Mouse (Mus musculus) heart, embryonic 11.5 days (tissue): ENCODE measurements around the gene Rab3gap2. TPM values are rescaled to one million over a fixed set of nuclear protein-coding genes. Genes with fewer than 3 reads are reported as not detected.

ENCODE experiments used
- ATAC-seq: fragments of 200-750 bp; cut with Nextera tagmentation; replicated peaks from 2 replicates; pipeline ENCODE4 v1.8.0; 2017; ENCODE audit warnings: moderate library complexity; ENCODE audit not compliant: insufficient number of reproducible peaks, low FRiP score, low TSS enrichment
- H3K27ac ChIP-seq: fragments of 300-500 bp; sonication (generic); 2 replicates; pipeline ENCODE4 v1.5.1; 2014; ENCODE audit warnings: mild to moderate bottlenecking, low read depth, low read length
- H3K27me3 ChIP-seq: fragments of 300-500 bp; sonication (generic); 2 replicates; pipeline ENCODE4 v1.6.1; 2014; ENCODE audit warnings: mild to moderate bottlenecking, low read length, mixed read lengths; ENCODE audit not compliant: control insufficient read depth, insufficient read depth
- H3K36me3 ChIP-seq: fragments of 300-500 bp; sonication (generic); 2 replicates; pipeline ENCODE4 v1.6.1; 2014; ENCODE audit warnings: mild to moderate bottlenecking, low read length, moderate library complexity, mixed read lengths; ENCODE audit not compliant: control insufficient read depth, insufficient read depth
- H3K4me1 ChIP-seq: fragments of 300-500 bp; sonication (generic); 2 replicates; pipeline ENCODE4 v1.6.1; 2014; ENCODE audit warnings: low read length; ENCODE audit not compliant: control insufficient read depth, insufficient read depth
- H3K4me2 ChIP-seq: fragments of 300-500 bp; sonication (generic); 2 replicates; pipeline ENCODE4 v1.6.1; 2014; ENCODE audit warnings: mild to moderate bottlenecking, moderate library complexity
- H3K4me3 ChIP-seq: fragments of 300-500 bp; sonication (generic); 2 replicates; pipeline ENCODE4 v1.5.1; 2014; ENCODE audit warnings: low read depth, low read length
- H3K9ac ChIP-seq: fragments of 300-500 bp; sonication (generic); 2 replicates; pipeline ENCODE4 v1.6.1; 2014; ENCODE audit warnings: mild to moderate bottlenecking, low read depth, low read length, moderate library complexity
- H3K9me3 ChIP-seq: fragments of 300-500 bp; sonication (generic); replicated peaks from 2 replicates; pipeline ENCODE4 v1.6.1; 2016; ENCODE audit warnings: low read length; ENCODE audit not compliant: control insufficient read depth
- WGBS: fragments of 180-500 bp; shearing (Covaris S2); extraction: QIAGEN DNeasy Blood & Tissue Kit; methylation state at CpG from one replicate; pipeline ENCODE4 v1.1.7; 2014; ENCODE audit not compliant: insufficient replicate concordance; 5-methylcytosine and 5-hydroxymethylcytosine counted together
- polyA plus RNA-seq: library from polyadenylated mRNA; unstranded; fragments of >200 nt; fragmentation: Nextera tagmentation; extraction: Ambion mirVana; gene quantifications from 2 replicates; pipeline ENCODE4 v1.2.1, GENCODE M21; 2014

The Rab3gap2 gene
- polyA plus RNA-seq, 1 experiment from 2014 or later, result 18.9 TPM

GRCm38 (mm10) chr1:185292646-185293360, 88.9 kb downstream of the Rab3gap2 start:
- Histone ChIP-seq H3K27me3 (no peaks in the 10 kb centered on the region), H3K9me3 (no peaks in the 10 kb centered on the region), H3K9ac (no peak overlapping the region), H3K4me1 (no peaks in the 10 kb centered on the region), H3K27ac (no peak overlapping the region), H3K36me3 (peaks cover 29% of the 10 kb centered on the region), H3K4me3 (no peak overlapping the region), H3K4me2 (no peak overlapping the region)
- 88% methylated on average over 10 of the region's 10 CpGs for WGBS
- ATAC-seq, result no peak

- 86% methylated on average over 7 of the region's 7 CpGs for WGBS
- Histone ChIP-seq H3K36me3 (peaks cover 22% of the 10 kb centered on the region), H3K9ac (no peak overlapping the region), H3K4me1 (no peaks in the 10 kb centered on the region), H3K27ac (no peak overlapping the region), H3K4me2 (no peak overlapping the region), H3K4me3 (no peak overlapping the region), H3K27me3 (no peaks in the 10 kb centered on the region), H3K9me3 (no peaks in the 10 kb centered on the region)
- no peak for ATAC-seq
Measured at GRCm38 (mm10) chr1:185296850-185297249, 92.9 kb downstream of the Rab3gap2 start.

GRCm38 (mm10) chr1:185298496-185298895, 94.6 kb downstream of the Rab3gap2 start:
- Histone ChIP-seq H3K4me3 (no peak overlapping the region), H3K9ac (no peak overlapping the region), H3K36me3 (peaks cover 17% of the 10 kb centered on the region), H3K4me1 (no peaks in the 10 kb centered on the region), H3K4me2 (no peak overlapping the region), H3K9me3 (no peaks in the 10 kb centered on the region), H3K27me3 (no peaks in the 10 kb centered on the region), H3K27ac (no peak overlapping the region)
- 89% methylated on average over 8 of the region's 8 CpGs for WGBS
- ATAC-seq, result no peak

- Histone ChIP-seq H3K27me3 (no peaks in the 10 kb centered on the region), H3K9me3 (no peaks in the 10 kb centered on the region), H3K4me1 (no peaks in the 10 kb centered on the region), H3K9ac (no peak overlapping the region), H3K36me3 (0 out of 2 replicates have a peak, but pooled peaks cover 9% of the 10 kb centered on the region), H3K4me2 (no peak overlapping the region), H3K4me3 (no peak overlapping the region), H3K27ac (no peak overlapping the region)
- ATAC-seq, result no peak
- 92% methylated on average over 6 of the region's 6 CpGs for WGBS
Measured at GRCm38 (mm10) chr1:185302816-185303215, 98.9 kb downstream of the Rab3gap2 start.

- Histone ChIP-seq H3K4me3 (no peak overlapping the region), H3K27me3 (no peaks in the 10 kb centered on the region), H3K9ac (no peak overlapping the region), H3K4me1 (peaks cover 5% of the 10 kb centered on the region), H3K36me3 (0 out of 2 replicates have a peak, but pooled peaks cover 9% of the 10 kb centered on the region), H3K9me3 (no peaks in the 10 kb centered on the region), H3K27ac (no peak overlapping the region), H3K4me2 (no peak overlapping the region)
- ATAC-seq, result no peak
- 94% methylated on average over 12 of the region's 12 CpGs for WGBS
Measured at GRCm38 (mm10) chr1:185306836-185307235, 102.9 kb downstream of the Rab3gap2 start.

GRCm38 (mm10) chr1:185307645-185308044, 103.7 kb downstream of the Rab3gap2 start:
- Histone ChIP-seq H3K9ac (no peak overlapping the region), H3K4me2 (no peak overlapping the region), H3K4me1 (peaks cover 11% of the 10 kb centered on the region), H3K9me3 (no peaks in the 10 kb centered on the region), H3K27me3 (no peaks in the 10 kb centered on the region), H3K27ac (no peak overlapping the region), H3K36me3 (0 out of 2 replicates have a peak, but pooled peaks cover 8% of the 10 kb centered on the region), H3K4me3 (no peak overlapping the region)
- WGBS, result 94% methylated on average over 7 of the region's 7 CpGs
- no peak for ATAC-seq

- peaks cover 11% of the 10 kb centered on the region for H3K4me1 ChIP-seq
- H3K4me2 ChIP-seq, result no peak overlapping the region
- H3K27me3 ChIP-seq, result no peaks in the 10 kb centered on the region
- ATAC-seq, result no peak
- 0 out of 2 replicates have a peak, but pooled peaks cover 6% of the 10 kb centered on the region for H3K36me3 ChIP-seq
- no peaks in the 10 kb centered on the region for H3K9me3 ChIP-seq
- 94% methylated on average over 2 of the region's 2 CpGs for WGBS
- no peak overlapping the region for H3K4me3 ChIP-seq
- no peak overlapping the region for H3K9ac ChIP-seq
- no peak overlapping the region for H3K27ac ChIP-seq
Measured at GRCm38 (mm10) chr1:185308334-185308733, 104.4 kb downstream of the Rab3gap2 start.

GRCm38 (mm10) chr1:185308908-185309307, 105.0 kb downstream of the Rab3gap2 start:
- ATAC-seq, result peak; percentile 26; the same call in 1 of the 2 replicates
- 0 out of 2 replicates have a peak overlapping the region, but pooled peaks have one; percentile 37 for H3K4me2 ChIP-seq
- 40% methylated on average over 4 of the region's 4 CpGs for WGBS

More at GRCm38 (mm10) chr1:185308908-185309307, 105.0 kb downstream of the Rab3gap2 start:
- no peak overlapping the region for H3K9ac ChIP-seq
- no peaks in the 10 kb centered on the region for H3K9me3 ChIP-seq
- no peak overlapping the region for H3K4me3 ChIP-seq
- H3K4me1 ChIP-seq, result peaks cover 11% of the 10 kb centered on the region
- H3K27ac ChIP-seq, result no peak overlapping the region
- 0 out of 2 replicates have a peak, but pooled peaks cover 6% of the 10 kb centered on the region for H3K36me3 ChIP-seq
- H3K27me3 ChIP-seq, result no peaks in the 10 kb centered on the region
